Mouse (Mus musculus) olfactory bulb, adult 2 months (tissue): ENCODE results near the gene Uts2r.

Source experiments
- CTCF ChIP-seq: fragments of 200-500 bp; IDR thresholded peaks from 2 replicates; pipeline ENCODE4 v1.5.1; 2012; ENCODE audit warnings: low read depth, mild to moderate bottlenecking, low read length, moderate library complexity; ENCODE audit not compliant: insufficient read depth
- POLR2A ChIP-seq: fragments of 200-500 bp; IDR thresholded peaks from 2 replicates; pipeline ENCODE4 v1.6.1; 2012; ENCODE audit warnings: mild to moderate bottlenecking, low read depth, low read length, moderate library complexity; ENCODE audit not compliant: insufficient read depth

GRCm38 (mm10) chr11:121201436-121202198 lies 41.5 kb downstream of the Uts2r start:
- TF ChIP-seq CTCF (no peak), POLR2A (no peak)
